Mouse (Mus musculus) hindbrain, embryonic 10.5 days (tissue): Measurements from ENCODE around the gene Slc4a11. TPM values are rescaled to one million over a fixed set of nuclear protein-coding genes. Genes with fewer than 3 reads are reported as not detected.

Experiments
- DNase-seq: peaks from one replicate; pipeline ENCODE4 v3.0.0-alpha.2; 2017; ENCODE audit warnings: low spot score
- H3K27ac ChIP-seq: fragments of 300-500 bp; sonication (generic); 2 replicates; pipeline ENCODE4 v1.5.1; 2016; ENCODE audit warnings: mild to moderate bottlenecking, moderate library complexity
- H3K27me3 ChIP-seq: fragments of 300-500 bp; sonication (generic); 2 replicates; pipeline ENCODE4 v1.6.1; 2016; ENCODE audit warnings: mild to moderate bottlenecking; ENCODE audit not compliant: poor library complexity, insufficient read depth, severe bottlenecking
- H3K36me3 ChIP-seq: fragments of 300-500 bp; sonication (generic); 2 replicates; pipeline ENCODE4 v1.6.1; 2016; ENCODE audit warnings: mild to moderate bottlenecking, moderate library complexity
- H3K4me1 ChIP-seq: fragments of 300-500 bp; sonication (generic); replicated peaks from 2 replicates; pipeline ENCODE4 v1.6.1; 2016; ENCODE audit warnings: mild to moderate bottlenecking
- H3K4me3 ChIP-seq: fragments of 300-500 bp; sonication (generic); 2 replicates; pipeline ENCODE4 v1.5.1; 2016; ENCODE audit warnings: mild to moderate bottlenecking, moderate library complexity
- H3K9me3 ChIP-seq: fragments of 300-500 bp; sonication (generic); 2 replicates; pipeline ENCODE4 v1.6.1; 2016; ENCODE audit warnings: mild to moderate bottlenecking, moderate library complexity
- WGBS: fragments of 180-500 bp; shearing (Covaris S2); methylation state at CpG from one replicate; pipeline ENCODE4 v1.1.7; 2016; 5-methylcytosine and 5-hydroxymethylcytosine counted together
- polyA plus RNA-seq: library from polyadenylated mRNA; unstranded; fragments of >200 nt; fragmentation: Nextera tagmentation; extraction: Ambion mirVana; gene quantifications from 2 replicates; pipeline ENCODE4 v1.2.1, GENCODE M21; 2016

Gene Slc4a11
- polyA plus RNA-seq, 1 experiment from 2014 or later: 0.20 TPM

GRCm38 (mm10) chr2:130641351-130642025 lies 55.8 kb downstream of the Slc4a11 start:
- no peaks in the 10 kb centered on the region for H3K9me3 ChIP-seq
- H3K27ac ChIP-seq: no peak overlapping the region
- WGBS: 75% methylated on average over 6 of the region's 6 CpGs
- H3K36me3 ChIP-seq: 0 out of 2 replicates have a peak, but pooled peaks cover 3% of the 10 kb centered on the region
- no peak for DNase-seq
- H3K4me3 ChIP-seq: peak overlapping the region; percentile 73
- peaks cover 57% of the 10 kb centered on the region for H3K27me3 ChIP-seq
- H3K4me1 ChIP-seq: peaks cover 24% of the 10 kb centered on the region

GRCm38 (mm10) chr2:130639276-130639675 lies 58.0 kb downstream of the Slc4a11 start:
- peaks cover 79% of the 10 kb centered on the region for H3K27me3 ChIP-seq
- 0 out of 2 replicates have a peak, but pooled peaks cover 3% of the 10 kb centered on the region for H3K36me3 ChIP-seq
- no peak for DNase-seq
- 81% methylated on average over 6 of the region's 6 CpGs for WGBS
- peaks cover 45% of the 10 kb centered on the region for H3K4me1 ChIP-seq
- no peak overlapping the region for H3K4me3 ChIP-seq
- no peaks in the 10 kb centered on the region for H3K9me3 ChIP-seq
- H3K27ac ChIP-seq: no peak overlapping the region

- WGBS: 30% methylated on average over 16 of the region's 16 CpGs
- Histone ChIP-seq H3K4me1 (peaks cover 56% of the 10 kb centered on the region), H3K36me3 (0 out of 2 replicates have a peak, but pooled peaks cover 3% of the 10 kb centered on the region), H3K27me3 (peaks cover 90% of the 10 kb centered on the region), H3K4me3 (no peak overlapping the region), H3K27ac (no peak overlapping the region), H3K9me3 (no peaks in the 10 kb centered on the region)
- DNase-seq: no peak
These were observed 59.2 kb downstream of the Slc4a11 start for GRCm38 (mm10) chr2:130638101-130638611.

- Histone ChIP-seq H3K4me1 (peaks cover 48% of the 10 kb centered on the region), H3K4me3 (peak overlapping the region; percentile 52), H3K9me3 (no peaks in the 10 kb centered on the region), H3K27me3 (peaks cover 93% of the 10 kb centered on the region), H3K36me3 (0 out of 2 replicates have a peak, but pooled peaks cover 3% of the 10 kb centered on the region), H3K27ac (no peak overlapping the region)
- peak; percentile 35 for DNase-seq
- 7% methylated on average over 21 of the region's 21 CpGs for WGBS
These were observed 61.5 kb downstream of the Slc4a11 start for GRCm38 (mm10) chr2:130635847-130636246.

GRCm38 (mm10) chr2:130634739-130635411 lies 62.4 kb downstream of the Slc4a11 start:
- 0 out of 2 replicates have a peak, but pooled peaks cover 3% of the 10 kb centered on the region for H3K36me3 ChIP-seq
- peak overlapping the region; percentile 52 for H3K4me3 ChIP-seq
- peaks cover 53% of the 10 kb centered on the region for H3K4me1 ChIP-seq
- peaks cover 85% of the 10 kb centered on the region for H3K27me3 ChIP-seq
- WGBS: under 1% methylated on average over 38 of the region's 38 CpGs
- no peaks in the 10 kb centered on the region for H3K9me3 ChIP-seq
- H3K27ac ChIP-seq: peak overlapping the region; percentile 81
- DNase-seq: peak; percentile 69

Other genes starting within 250 kb of the Slc4a11 start
- 86.7 TPM in 2 replicates for gene Ptpra, start 247.2 kb downstream of the Slc4a11 start, polyA plus RNA-seq
- gene Mrps26, start 133.8 kb downstream of the Slc4a11 start, polyA plus RNA-seq: 91.1 and 100 TPM in 2 replicates
- gene Oxt, start 121.3 kb downstream of the Slc4a11 start, polyA plus RNA-seq: not detected in 2 replicates
- gene Avp, start 115.0 kb downstream of the Slc4a11 start, polyA plus RNA-seq: not detected in 2 replicates
- 17.7 and 19.5 TPM in 2 replicates for gene Fastkd5, start 67.5 kb downstream of the Slc4a11 start, polyA plus RNA-seq
- 19.4 and 19.8 TPM in 2 replicates for gene Ubox5, start 67.5 kb downstream of the Slc4a11 start, polyA plus RNA-seq
- 3.2 and 4.3 TPM in 2 replicates for gene Lzts3, start 54.7 kb downstream of the Slc4a11 start, polyA plus RNA-seq
- gene Ddrgk1, start 32.9 kb downstream of the Slc4a11 start, polyA plus RNA-seq: 47.1 and 50.7 TPM in 2 replicates
- gene Itpa, start 29.9 kb downstream of the Slc4a11 start, polyA plus RNA-seq: 148 and 151 TPM in 2 replicates
- 30.3 and 50.9 TPM in 2 replicates for gene 4930402H24Rik, start 208.9 kb upstream of the Slc4a11 start, polyA plus RNA-seq
- gene Atrn, start 209.0 kb upstream of the Slc4a11 start, polyA plus RNA-seq: 5.3 and 7.6 TPM in 2 replicates